Mouse (Mus musculus): ENCODE results near the gene Sfxn1.

Sfxn1 gene

DNA sequence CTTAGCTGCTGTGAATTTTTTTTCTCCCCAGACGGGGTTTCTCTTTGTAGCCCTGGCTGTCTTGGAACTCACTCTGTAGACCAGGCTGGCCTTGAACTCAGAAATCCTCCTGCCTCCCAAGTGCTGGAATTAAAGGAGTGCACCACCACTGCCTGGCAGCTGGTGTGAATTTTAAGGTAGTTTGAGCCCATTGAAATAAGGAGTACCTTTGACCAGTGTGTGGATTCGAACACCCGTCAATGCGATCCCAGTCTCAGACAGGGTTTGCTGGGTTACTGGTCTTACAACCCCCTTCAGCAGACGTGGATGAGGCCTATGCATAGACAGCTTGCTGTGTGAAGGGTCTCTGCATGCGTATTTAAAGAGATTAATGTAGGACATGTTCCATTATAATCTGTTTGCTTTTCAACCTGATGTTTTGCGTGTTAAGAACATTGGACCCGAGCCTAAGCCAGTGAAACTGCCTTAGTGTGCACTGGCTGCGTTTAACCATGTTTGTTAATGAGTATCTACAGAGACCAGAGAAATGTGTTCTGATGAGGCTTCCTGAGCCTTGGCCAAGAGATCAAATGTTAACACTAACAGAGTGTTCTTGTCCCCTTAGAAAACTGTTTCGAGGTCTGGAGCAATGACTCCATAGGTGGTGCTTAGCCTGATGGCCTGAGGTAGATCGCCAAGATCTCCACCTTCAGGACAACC is 5.2 kb downstream of the Sfxn1 start:
- in situ Hi-C loops (cut with MboI; ENCODE audit: low sequenced_read_pairs): no loop called here

DNA sequence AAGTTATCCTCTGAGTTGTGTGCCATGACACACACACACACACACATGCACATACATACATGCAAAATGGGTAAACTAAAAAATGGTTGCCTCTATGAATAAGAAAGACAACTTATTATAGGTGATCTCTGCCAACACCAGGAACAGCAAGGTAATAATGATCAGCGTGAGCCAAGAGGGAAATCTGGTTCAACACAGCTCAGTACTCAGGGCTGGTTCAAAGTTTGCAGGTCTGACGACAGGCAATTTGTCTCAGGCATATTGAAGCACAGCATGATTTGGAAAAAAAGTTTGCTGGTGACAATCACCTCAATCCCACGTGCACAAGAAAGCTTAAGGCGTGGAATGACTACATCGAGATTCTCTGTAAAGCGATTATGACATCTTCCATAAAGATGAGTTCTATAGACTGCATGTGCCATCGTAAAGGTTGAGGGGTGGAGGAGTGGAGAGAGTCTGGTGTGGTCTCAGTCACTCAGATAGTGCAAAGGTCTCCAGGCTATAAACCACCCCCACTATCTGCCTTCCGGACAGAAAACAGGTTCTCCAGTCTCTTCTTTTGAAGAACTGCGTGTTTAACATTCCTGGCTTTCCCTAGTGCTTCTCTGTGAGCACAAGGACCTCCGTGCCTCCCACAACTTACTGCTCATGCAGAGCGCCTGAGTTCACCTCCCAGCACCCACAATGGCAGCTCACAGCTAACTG is 6.0 kb downstream of the Sfxn1 start:
- in situ Hi-C loops (cut with MboI; ENCODE audit: low sequenced_read_pairs): no loop called here

GRCm38 (mm10) chr13:54079782-54080759 is 8.4 kb downstream of the Sfxn1 start:
- in situ Hi-C loops (cut with MboI; ENCODE audit: low sequenced_read_pairs): no loop called here

DNA sequence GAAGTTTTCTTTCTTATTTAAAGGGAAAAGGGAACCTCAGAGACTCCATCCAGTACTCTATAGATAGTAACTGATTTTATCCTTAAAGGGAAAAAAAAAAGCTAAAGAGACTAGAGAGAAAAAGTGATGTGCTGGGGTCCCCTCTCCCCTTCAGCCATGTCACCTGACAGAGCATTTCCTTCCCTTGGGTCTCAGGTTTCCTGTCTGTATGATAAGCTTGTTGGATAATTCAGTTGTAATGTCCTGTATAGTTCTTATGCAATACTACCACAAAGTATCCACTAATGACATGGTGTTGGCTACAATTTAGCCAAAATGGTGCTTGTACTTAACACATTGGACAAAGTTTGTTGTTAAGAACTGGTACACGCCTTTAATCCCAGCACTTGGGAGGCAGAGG is 9.1 kb downstream of the Sfxn1 start:
- in situ Hi-C loops (cut with MboI; ENCODE audit: low sequenced_read_pairs): no loop called here

GRCm38 (mm10) chr13:54082946-54083345 is 11.3 kb downstream of the Sfxn1 start:
- in situ Hi-C loops (cut with MboI; ENCODE audit: low sequenced_read_pairs): no loop called here

DNA sequence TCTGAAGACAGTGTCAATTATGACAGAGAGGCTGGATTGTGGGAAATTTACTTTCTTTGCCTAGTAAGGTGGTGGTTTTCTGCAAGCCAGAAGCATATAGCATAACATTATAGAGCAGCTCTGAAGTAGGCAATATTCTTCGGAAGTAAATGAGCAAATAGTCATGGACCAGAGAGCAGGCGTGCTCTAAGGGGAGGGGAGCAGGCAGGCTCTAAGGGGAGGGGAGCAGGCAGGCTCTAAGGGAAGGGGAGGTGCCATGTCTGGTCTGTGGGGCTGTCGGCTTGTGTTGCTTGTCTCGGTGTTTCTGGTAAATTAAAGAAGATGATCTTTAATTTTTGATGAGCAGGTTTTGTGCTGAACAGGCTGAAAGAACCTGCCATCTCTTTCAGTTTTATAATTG is 12.5 kb downstream of the Sfxn1 start:
- in situ Hi-C loops (cut with MboI; ENCODE audit: low sequenced_read_pairs): no loop called here

DNA sequence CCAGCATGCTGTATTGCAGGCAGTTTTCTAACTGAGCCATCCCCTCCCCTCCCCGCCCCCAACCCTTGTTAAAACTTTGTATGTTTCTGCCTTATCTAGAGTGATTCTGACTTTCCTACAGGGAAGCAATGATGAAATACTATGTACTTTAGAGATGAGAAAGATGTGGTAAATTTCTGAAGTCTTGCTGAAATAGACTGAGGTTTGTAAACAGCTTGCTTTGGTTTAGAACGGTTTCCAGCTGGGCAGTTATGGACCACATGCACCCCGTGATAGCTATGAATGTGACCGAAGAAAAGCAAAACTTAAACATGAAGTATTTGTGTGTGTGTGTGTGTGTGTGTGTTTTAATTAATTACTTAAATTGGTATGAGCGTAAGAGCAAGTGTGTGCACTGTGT is 13.2 kb downstream of the Sfxn1 start:
- in situ Hi-C loops (cut with MboI; ENCODE audit: low sequenced_read_pairs): no loop called here

DNA sequence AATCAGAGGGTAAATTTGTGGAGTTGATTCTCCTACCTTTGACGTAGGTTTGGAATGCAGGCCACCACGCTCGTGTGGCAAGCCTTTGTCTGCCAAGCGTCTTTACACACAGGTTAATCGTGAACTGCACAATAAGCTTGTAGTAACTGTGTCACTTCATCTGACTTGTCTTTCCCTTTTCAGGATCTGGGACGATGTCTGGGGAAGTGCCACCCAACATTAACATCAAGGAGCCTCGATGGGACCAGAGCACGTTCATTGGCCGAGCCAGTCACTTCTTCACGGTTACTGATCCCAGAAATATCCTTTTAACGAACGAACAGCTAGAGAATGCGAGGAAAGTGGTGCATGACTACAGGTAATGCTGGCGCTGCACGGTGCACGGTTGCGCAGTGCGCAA is 13.6 kb downstream of the Sfxn1 start:
- in situ Hi-C loops (cut with MboI; ENCODE audit: low sequenced_read_pairs): no loop called here

- in situ Hi-C loops (cut with MboI; ENCODE audit: low sequenced_read_pairs): no loop called here
Observed at GRCm38 (mm10) chr13:54091719-54092118, 20.1 kb downstream of the Sfxn1 start.

DNA sequence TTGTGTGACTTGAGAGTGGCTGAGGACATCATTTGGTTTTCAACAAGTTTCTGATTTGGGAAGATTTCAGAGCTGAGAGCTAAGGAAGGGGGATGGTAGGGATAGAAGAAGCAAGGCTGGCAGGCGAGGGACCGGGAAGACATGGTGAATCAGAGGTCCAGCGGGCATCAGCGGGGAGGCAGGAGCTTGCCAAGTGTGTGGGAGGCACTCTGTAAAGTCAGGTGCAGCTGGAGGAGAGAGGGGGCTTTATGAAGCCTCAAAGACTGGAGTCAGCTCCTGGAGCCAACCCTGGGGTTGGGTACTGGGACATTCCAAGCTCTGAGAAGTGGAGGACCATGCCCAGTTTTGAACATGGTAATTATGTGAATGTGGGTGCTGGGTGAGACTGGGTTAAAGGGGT is 22.7 kb downstream of the Sfxn1 start:
- in situ Hi-C loops (cut with MboI; ENCODE audit: low sequenced_read_pairs): no loop called here

GRCm38 (mm10) chr13:54094963-54095362 is 23.3 kb downstream of the Sfxn1 start:
- in situ Hi-C loops (cut with MboI; ENCODE audit: low sequenced_read_pairs): no loop called here

DNA sequence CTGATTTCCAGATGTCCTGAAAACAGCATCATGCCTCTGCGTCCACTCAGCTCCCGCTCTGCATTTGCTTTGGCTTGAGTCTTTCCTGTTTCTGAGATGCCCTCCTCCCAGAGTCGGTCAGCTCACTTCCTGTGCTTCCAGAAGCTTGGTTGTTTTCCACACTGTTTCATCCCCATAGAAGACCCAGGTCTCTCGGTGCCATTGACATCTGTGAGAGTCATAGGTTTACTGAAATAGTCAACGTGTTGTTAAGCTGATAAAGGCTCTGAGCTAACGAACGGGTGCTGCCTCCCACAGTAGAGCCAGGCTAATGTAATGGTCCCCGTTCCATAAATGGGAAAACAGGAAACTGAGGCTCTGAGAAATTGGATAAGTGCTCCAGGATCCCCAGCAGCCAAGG is 24.1 kb downstream of the Sfxn1 start:
- in situ Hi-C loops (cut with MboI; ENCODE audit: low sequenced_read_pairs): no loop called here

DNA sequence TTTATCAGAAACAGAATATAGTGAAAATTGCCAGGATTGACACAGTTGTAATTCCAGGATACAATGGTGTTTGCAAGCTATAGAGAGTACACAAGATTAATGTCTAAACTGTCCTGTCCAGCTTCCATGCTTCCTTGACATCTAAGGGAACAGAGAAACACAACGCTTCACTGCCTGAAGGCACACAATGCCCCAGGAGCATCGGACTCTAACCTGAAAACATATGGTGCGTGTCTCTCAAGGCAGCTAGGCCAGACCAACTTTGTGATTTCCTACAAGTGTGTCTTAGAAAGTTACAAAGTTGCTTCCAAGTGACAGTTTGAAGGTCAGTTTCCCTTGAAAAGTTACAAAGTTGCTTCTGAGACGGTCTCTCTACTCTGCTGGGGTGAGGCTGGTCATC is 25.6 kb downstream of the Sfxn1 start:
- in situ Hi-C loops (cut with MboI; ENCODE audit: low sequenced_read_pairs): no loop called here

- in situ Hi-C loops (cut with MboI; ENCODE audit: low sequenced_read_pairs): no loop called here
Observed at GRCm38 (mm10) chr13:54097797-54098196, 26.1 kb downstream of the Sfxn1 start.

DNA sequence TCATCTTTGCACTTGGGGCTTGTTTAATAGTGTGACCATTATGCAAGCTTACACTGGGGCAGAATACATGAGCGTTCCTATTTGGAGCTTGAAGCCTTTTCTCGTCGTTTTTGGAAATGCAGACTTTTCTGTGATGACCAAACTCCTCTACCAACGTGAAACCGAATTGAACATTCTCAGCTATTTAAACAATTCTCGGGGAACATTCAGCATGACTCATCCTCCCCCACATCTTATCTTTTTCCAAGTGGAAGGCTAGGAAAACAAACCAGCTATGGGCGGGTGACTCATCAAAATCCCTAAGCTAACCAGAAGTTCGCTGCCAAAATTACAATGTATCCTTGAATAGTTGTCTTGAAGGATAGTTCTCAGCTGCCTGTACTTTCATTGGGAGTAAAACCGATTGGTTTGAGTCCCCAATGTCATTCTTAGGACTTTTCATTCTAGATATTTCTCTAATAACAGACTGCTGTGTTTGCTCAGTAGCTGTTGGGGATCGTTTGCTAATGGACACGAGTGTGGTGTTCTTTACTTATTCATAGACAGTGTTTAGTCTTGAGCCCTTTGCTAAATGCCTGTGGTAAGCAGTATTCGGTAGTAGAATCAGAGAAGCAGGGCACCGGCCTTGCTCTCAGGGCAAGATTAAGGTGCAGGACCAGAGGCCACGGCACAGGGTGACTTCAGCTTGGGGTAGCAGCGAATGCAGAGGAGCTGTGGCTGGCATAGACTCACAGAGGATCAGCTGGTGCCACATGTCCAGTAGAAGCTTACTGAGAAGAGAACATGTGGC is 29.6 kb downstream of the Sfxn1 start:
- in situ Hi-C loops (cut with MboI; ENCODE audit: low sequenced_read_pairs): no loop called here

- in situ Hi-C loops (cut with MboI; ENCODE audit: low sequenced_read_pairs): no loop called here
Observed at GRCm38 (mm10) chr13:54102061-54102460, 30.4 kb downstream of the Sfxn1 start.

- in situ Hi-C loops (cut with MboI; ENCODE audit: low sequenced_read_pairs): no loop called here
Observed at GRCm38 (mm10) chr13:54103271-54103670, 31.6 kb downstream of the Sfxn1 start.

DNA sequence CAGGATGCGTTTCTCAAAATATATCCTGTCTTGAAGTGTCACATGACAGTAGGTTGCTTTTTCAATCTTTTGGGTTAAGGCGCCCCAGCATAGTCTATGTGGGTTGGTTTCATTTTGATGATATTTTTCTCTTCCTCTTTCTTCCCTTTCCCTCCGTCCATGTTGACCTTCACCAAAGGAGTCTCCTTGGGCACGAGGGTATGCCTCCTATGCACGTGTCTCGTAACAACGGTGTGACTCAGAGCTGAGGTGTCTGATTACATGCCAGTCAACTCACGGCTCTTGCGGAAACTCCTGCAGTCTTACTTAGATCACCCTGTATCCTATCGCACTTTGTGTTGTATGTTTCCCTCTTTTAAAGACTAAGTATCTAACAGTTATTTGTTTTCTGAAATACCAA is 32.2 kb downstream of the Sfxn1 start:
- in situ Hi-C loops (cut with MboI; ENCODE audit: low sequenced_read_pairs): no loop called here

DNA sequence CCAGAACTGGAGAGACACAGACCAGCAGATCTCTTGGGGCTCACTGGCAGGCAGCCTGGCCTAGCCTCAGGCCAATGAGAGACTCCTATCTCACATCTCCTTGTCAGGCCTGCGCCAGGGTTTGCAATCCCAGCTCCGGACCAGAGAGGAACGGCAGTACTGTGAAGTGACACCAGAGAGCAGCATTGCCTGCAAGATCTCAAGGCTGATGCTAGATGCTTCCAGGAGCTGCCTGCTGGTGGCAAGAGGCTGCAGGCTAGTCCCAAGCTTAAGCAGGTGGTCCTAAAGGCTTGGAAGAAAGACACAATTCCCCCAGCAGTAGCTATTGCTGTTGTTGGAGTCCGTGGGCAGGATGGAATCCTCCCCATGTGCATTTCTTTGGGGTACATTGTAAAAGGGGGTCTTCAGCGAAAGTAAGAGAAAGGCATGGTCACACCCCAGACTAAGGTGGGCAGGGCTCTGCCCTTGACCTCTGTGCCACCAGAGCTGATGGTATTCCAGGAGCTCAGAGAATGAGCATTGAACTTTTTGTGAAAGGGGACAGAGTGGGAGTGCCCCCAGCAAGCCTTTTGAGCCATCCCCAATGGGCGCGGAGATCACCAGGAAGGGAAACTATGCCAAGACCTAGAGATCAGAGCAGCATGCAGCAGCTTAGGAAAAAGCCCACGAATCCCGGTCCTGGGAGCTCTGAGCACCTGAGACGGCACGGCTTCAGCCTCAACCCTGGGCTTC is 42.3 kb downstream of the Sfxn1 start:
- in situ Hi-C loops (cut with MboI; ENCODE audit: low sequenced_read_pairs): loop anchor here (5.0 kb wide), 2 partner anchors 128 to 333 kb away; no protein-coding TSS in a partner anchor

DNA sequence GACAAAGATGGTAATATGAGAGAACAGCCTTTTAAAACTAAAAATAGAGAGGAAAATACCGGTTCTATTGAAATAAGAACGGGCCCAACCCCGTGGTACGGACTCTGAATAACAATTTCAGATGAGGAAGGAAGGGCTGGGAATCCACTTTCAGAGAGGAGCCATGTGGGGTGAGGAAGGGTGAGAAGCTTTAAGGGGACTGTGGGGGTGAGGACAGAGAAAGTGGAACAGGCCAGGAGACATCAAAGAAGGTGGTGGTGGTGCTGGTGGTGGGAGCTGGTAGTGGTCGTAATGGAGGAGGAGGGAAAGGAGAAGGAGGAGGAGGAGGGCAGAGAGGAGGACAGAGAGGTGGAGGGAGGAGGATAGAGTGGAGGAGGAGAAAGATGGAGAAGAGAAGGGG is 43.3 kb downstream of the Sfxn1 start:
- in situ Hi-C loops (cut with MboI; ENCODE audit: low sequenced_read_pairs): loop anchor here (5.0 kb wide), 2 partner anchors 127 to 332 kb away; no protein-coding TSS in a partner anchor

All from CH12F3 (cell line).